Mouse (Mus musculus): ENCODE measurements around the gene Dnajc16.
"Not testable (repeated sequence)": the region's sequence is repeated elsewhere in the genome, so short reads cannot be mapped to it uniquely, and the experiment has no call there.

Dnajc16 gene

GRCm38 (mm10) chr4:141796356-141796755, 5.6 kb upstream of the Dnajc16 start:
- no peak for DNase-seq (ENCODE audit: low read depth)

GRCm38 (mm10) chr4:141794152-141794535, 3.4 kb upstream of the Dnajc16 start:
- no peak for DNase-seq (ENCODE audit: low read depth)

GRCm38 (mm10) chr4:141793282-141794151, 2.8 kb upstream of the Dnajc16 start, which contains the start of gene Casp9:
Gene Casp9, plus strand, starts transcription at chr4:141793612.
- peak; percentile 93 for DNase-seq (ENCODE audit: low read depth)

GRCm38 (mm10) chr4:141792554-141793281, 2.0 kb upstream of the Dnajc16 start:
- no peak for DNase-seq (ENCODE audit: low read depth)

DNA sequence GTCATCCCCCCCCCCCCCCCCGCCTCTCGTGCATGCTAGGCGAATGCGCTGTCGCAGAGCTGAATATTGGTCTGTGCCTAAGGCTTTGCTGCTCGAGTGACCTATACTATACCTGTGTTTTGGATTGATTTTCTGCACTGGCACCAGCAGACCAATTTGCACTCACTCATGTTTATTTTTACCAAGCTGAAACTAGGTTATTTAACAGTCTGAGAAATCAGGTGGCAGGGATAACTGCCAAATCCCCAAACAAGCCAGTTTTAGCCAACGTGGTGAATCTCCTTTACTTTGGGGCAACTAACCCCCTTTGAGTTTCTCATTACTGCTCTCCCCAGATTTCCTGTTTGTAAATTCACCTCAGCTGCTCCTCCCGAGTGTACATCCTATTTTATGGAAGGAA, 1.2 kb upstream of the Dnajc16 start:
- no peak for DNase-seq (ENCODE audit: low read depth)

GRCm38 (mm10) chr4:141791486-141791885, 755 bp upstream of the Dnajc16 start:
- DNase-seq (ENCODE audit: low read depth) = no peak

DNA sequence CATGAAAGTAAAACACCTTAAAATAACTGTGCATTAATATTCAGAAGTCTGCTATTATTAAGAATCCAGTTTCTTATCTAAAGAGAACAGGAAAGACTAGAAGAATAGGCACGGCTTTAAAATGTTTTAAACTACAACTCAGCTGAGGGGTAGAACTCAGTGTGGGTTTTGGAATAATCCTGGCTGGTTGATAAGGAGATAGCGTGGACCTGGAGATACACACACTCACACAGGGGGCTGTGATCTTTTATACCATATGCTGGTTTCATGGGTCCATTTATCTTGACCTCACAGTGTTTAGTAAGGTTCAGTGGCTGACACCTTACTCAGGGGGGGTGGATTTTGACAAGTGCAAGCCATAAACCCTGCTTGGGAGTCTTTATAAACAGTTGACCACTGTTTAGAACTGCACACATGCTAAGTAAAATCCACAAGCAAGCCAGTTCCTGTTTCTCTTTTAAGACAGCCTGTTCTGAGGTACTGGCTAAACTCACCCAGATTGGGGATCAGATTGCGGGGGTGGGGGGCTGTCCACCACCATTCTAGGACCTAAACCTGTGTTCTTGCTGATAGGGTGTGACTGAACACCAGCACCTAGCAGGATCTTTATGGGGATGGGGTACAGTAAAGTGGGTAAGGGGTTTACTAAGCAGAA, 1.0 kb downstream of the Dnajc16 start:
- DNase-seq (ENCODE audit: low read depth) = no peak

GRCm38 (mm10) chr4:141787462-141787861, 3.3 kb downstream of the Dnajc16 start:
- DNase-seq (ENCODE audit: low read depth) = no peak

- DNase-seq (ENCODE audit: low read depth) = peak; percentile 81
Observed at GRCm38 (mm10) chr4:141787046-141787445, 3.7 kb downstream of the Dnajc16 start.

- no peak for DNase-seq (ENCODE audit: low read depth)
Observed at GRCm38 (mm10) chr4:141786141-141786540, 4.6 kb downstream of the Dnajc16 start.

DNA sequence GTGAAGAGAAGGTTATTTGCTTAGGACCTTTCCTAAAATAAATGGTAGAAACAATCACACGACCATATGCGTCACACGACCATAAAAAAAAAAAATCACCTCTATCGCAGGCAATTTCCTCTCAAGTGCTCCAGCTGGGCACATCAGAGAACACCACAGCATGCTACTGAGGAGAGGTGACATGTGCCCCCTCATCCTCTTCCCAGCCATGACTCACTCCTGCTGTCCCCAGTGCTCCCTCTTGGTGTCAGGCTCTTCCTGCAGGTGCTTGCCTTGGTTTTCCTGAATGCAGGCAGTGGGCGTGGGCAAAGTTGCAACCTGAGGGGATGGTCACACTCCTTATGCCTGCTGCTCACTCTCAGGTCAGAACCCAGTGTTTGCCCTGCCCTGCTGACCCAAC, 5.9 kb downstream of the Dnajc16 start:
- no peak for DNase-seq (ENCODE audit: low read depth)

- DNase-seq (ENCODE audit: low read depth) = no peak
Observed at GRCm38 (mm10) chr4:141781201-141781985, 9.3 kb downstream of the Dnajc16 start.

GRCm38 (mm10) chr4:141779828-141780227, 10.9 kb downstream of the Dnajc16 start:
- DNase-seq (ENCODE audit: low read depth) = no peak

DNA sequence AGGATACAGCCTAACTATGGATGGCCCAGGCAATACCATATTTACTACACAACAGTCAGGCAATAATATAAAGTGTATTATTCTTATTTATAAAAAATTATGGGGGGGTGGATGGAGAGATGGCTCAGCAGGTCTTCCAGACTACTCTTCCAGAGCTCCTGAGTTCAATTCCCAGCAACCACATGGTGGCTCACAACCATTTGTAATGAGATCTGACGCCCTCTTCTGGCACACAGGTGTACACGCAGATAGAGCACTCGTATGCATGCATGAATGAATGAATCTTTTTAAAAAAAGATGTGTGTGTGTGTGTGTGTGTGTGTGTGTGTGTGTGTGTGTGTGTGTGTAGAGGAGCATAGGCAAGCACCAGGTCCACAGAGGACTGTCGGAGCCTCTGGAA, 17.7 kb downstream of the Dnajc16 start:
- DNase-seq (ENCODE audit: low read depth) = not testable (repeated sequence)

- no peak for DNase-seq (ENCODE audit: low read depth)
Observed at GRCm38 (mm10) chr4:141771823-141772222, 18.9 kb downstream of the Dnajc16 start.

GRCm38 (mm10) chr4:141769501-141770160, 21.1 kb downstream of the Dnajc16 start:
- no peak for DNase-seq (ENCODE audit: low read depth)

GRCm38 (mm10) chr4:141767353-141768036, 23.2 kb downstream of the Dnajc16 start:
- peak; percentile 97 for DNase-seq (ENCODE audit: low read depth)

DNA sequence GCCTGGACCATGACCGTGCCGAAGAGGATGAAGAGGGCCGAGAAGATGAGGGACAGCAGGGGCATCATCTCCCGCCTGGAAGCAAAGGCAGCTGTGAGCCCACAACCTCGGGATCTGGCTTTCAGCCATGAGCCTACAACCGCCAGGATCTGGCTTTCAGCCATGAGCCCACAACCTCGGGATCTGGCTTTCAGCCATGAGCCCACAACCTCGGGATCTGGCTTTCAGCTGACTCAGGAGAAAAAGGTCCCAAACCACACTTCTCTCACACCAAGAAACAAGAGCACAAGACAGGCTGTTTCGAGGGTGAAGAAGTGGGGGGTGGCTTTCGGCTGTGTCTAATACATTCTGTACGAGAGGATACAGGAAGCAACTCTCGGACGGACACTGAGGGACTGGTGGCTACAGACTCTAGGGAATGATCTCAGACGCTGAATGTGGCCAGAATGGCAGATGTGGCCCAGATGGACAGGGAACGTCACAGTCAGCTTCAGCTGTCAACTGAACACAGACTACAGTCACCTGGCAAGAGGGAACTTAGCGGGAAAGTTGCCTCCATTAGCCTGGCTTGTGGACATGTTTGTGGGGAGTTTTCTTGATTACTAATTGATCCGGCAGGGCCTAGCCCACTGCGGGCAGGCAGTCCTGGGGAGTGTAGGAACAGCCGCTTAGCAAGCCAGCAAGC, 23.9 kb downstream of the Dnajc16 start:
- DNase-seq (ENCODE audit: low read depth) = no peak

DNA sequence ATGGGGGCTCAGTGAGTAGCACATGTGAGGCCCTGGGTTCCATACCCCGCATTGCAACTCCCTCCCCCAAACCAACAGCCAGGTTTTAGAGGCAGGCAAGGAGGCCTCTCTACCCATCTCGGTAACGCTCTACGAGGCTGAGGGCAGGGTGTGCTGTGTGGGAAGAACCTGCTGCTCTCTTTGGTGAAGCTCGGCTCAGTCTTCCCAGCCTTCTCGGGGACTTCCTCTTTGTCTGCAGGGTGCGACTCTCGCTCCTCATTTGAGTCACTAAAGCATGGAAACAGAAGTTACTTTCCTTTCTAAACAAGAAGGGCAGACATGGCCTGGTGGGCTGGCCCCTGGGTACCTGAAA, 24.4 kb downstream of the Dnajc16 start:
- DNase-seq (ENCODE audit: low read depth) = no peak

DNA sequence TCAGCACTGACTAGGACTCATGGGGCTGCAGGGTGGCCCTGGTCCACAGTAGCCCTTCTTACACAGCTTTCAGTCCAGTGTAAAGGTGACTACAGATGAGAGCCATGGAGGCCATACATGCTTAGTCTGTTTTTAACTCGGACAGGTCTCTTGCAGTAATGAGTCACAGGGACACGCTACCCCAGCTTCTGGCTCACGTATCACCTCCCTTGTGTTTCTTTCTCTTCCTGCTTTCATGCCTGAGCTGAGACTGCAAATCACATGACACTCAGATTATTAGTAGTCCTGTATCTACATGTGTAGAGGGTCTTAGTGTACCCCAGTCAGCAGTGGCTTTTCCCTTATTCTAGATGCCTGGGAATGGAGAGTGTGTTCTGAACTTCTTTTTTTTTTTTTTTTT, 25.7 kb downstream of the Dnajc16 start:
- no peak for DNase-seq (ENCODE audit: low read depth)

Measured in fibroblast of lung, adult 2 months (primary cell).